Mouse (Mus musculus) liver (tissue): ENCODE data around the gene Rp9.

Experiments used
- DNase-seq: peaks from one replicate; pipeline ENCODE4 v3.0.0-alpha.2; 2020; ENCODE audit warnings: mixed read lengths

The Rp9 gene

GRCm38 (mm10) chr9:22469643-22470042 lies at the start of gene Rp9:
Gene Rp9 (minus strand): TSS chr9:22469743.
- DNase-seq: no peak

- DNase-seq: peak; percentile 54
Observed at GRCm38 (mm10) chr9:22518394-22519041, 49.0 kb upstream of the Rp9 start.

GRCm38 (mm10) chr9:22515076-22515475 lies 45.5 kb upstream of the Rp9 start:
- DNase-seq: no peak

- no peak for DNase-seq
Observed at GRCm38 (mm10) chr9:22505574-22505973, 36.0 kb upstream of the Rp9 start.

DNA sequence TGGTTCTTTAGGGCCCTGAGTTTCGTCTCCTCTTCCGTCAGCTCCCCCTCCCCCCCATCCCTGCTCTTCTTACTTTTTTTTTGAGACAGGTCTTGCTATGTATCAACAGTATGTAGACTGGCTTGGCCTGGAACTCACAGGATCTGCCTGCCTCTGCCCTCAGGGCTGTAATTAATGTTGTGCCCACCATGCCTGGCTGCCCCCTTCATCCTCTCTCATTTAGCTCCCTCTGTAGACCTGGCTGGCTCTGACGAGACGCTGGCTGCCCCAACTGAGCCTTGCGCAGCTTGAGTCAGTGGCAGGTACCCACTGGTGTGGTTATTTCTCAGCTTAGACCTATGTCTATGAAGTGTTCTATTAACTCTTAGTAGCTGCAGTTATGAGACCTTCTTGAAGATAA lies 34.0 kb upstream of the Rp9 start:
- no peak for DNase-seq

DNA sequence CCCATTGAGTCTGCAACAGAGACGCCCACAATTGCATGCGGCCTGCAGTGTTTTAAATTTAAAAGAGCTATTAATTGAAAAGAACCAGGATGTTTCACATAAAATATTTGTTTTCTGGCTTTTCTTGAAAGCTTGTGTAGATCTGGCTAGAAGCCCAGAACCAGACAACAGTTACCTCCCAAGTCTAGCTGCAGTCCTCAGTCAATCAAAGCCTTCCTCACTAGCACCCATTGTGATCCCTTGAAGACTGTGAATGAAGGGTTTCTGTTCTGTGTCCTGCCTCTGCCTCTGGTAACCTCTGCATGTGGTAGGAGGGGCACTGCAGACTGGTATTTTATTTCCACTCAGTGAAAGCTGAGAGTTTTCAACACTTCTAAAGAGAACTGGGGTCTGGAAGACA lies 33.4 kb upstream of the Rp9 start:
- DNase-seq: no peak

- DNase-seq: no peak
Observed at GRCm38 (mm10) chr9:22497021-22497767, 27.7 kb upstream of the Rp9 start.

GRCm38 (mm10) chr9:22495133-22495532 lies 25.6 kb upstream of the Rp9 start:
- DNase-seq: no peak

GRCm38 (mm10) chr9:22494203-22494807 lies 24.8 kb upstream of the Rp9 start:
- no peak for DNase-seq

GRCm38 (mm10) chr9:22488963-22489362 lies 19.4 kb upstream of the Rp9 start:
- no peak for DNase-seq

DNA sequence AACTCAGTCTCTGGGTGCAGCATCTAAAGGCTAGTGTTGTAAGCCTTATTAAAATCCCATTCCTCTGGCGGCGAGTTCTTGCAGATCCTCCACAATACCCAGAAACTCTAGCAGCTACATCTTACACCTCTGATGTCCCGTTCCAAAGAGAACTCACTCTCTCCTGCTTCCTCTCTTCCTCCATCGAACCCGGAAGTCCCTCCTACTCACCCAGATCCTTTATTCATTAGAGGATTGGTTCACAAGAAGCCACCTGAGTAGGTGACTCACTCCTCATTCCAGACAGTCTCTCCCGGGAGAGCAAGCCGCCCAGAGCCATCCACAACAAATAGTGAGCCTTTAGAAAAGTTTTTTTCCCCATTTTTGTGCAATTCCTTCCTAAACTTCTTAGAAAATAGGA lies 16.7 kb upstream of the Rp9 start:
- no peak for DNase-seq

- no peak for DNase-seq
Observed at GRCm38 (mm10) chr9:22484562-22485308, 15.2 kb upstream of the Rp9 start.

DNA sequence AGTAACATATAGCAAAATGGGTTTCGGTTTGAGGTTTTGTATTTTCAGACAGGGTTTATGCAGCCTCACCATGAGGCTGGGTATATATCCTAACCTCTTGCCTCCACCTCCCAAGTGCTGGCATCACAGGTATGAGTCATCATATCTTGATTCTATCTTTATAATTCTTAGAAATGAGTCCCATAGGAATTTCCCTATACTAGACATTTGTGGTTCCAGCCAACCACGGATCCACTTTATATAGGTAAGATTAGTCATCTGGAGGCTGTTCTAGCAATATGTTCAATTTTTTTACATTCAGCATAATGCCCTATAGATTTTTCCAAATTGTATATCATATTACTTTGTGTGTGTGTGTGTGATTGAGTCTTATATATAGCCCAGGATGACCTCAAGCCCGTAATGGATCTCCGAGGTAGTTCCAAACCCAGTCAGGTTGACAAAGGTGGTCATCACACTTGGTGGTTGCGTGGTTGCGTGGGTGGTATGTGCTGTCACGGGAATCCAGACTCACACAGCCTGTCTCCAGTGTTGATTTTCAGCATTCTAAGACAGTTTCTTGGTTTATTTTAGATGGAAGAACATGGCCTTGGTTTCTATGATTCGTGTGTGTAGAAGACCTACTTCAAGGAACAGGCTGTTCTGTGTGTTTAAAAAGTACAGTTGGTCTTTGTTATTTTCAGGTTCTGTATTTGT lies 14.5 kb upstream of the Rp9 start:
- no peak for DNase-seq

- no peak for DNase-seq
Observed at GRCm38 (mm10) chr9:22478946-22479345, 9.4 kb upstream of the Rp9 start.

GRCm38 (mm10) chr9:22476265-22476664 lies 6.7 kb upstream of the Rp9 start:
- DNase-seq: no peak

GRCm38 (mm10) chr9:22475424-22475868 lies 5.9 kb upstream of the Rp9 start, which contains the start of gene Bbs9:
Gene Bbs9 (plus strand): TSS chr9:22475715.
- DNase-seq: peak; percentile 94

DNA sequence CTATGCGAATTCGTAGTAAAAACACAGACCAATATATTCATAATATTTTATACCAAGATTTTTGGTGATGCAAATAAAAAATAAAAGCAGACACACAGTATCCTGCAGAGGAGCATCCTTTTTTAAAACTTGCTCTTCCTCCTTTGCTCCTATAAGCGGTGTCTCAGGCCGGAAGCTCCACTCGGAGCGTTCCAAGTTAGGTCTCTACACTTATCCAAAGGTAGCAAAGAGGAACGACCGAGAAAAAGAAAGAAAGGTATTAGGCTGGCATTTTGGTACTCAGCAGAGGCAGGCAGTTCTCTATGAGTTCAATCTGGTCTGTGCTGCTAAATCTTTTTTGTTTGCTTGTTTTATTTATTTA lies 664 bp downstream of the Rp9 start:
- no peak for DNase-seq

DNA sequence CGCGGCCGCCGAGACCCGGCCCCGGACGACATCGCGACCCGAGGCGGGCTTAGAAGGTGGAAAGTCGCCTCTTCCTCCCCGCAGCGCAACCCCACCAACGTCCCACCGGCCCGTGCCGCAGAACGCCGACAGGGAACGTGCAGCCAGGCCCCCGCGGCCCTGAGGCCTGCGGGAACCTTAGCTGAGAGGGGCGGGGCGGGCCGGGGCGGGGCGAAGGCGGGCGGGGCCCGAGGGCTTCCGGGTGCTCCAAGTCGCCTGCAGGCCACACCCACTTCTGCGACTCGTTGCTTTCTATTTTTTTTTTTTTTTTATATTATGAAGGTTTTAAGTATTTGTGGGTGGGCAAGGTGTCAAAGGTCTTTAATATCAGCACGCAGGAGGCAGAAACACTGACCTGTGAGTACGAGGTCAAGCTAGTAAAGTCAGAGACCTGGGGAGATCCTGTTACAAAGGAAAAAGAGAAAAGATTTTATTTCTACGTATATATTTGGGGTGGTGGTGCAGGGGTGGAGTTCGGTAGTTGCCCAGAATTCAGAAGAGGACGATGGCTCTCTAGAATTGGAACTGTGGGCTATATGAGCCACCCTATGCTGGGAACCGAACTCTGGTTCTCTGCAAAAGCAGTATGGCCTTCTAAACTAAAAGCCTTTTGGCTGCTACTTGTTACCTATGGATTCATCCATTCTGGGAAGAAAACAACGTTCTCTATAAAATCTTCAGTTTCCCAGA lies 1.2 kb downstream of the Rp9 start:
- DNase-seq: peak; percentile 93

- peak; percentile 64 for DNase-seq
Observed at GRCm38 (mm10) chr9:22467371-22468169, 2.0 kb downstream of the Rp9 start.

DNA sequence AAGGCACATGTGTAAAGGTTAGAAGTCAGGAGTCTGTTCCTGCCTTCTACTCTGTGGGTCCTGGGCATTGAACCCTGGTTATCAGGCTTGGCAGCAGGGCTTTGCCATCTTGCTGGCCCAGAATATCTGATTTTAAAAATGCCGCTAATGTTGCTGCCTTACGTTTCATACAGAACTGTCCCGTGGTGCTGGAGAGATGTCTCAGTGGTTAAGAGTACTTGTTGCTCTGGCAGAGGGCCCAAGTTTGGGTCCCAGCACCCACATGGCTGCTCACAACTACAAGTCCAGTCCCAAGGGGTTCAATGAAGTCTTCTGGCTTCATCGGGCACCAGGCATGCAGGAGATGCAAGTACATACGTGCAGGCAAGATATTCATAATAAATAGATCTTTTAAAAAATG lies 3.3 kb downstream of the Rp9 start:
- no peak for DNase-seq

GRCm38 (mm10) chr9:22461946-22462345 lies 7.6 kb downstream of the Rp9 start:
- no peak for DNase-seq
